Mouse (Mus musculus) ovary, postnatal 36 days (tissue): ENCODE results near the gene Spef2.

ENCODE experiments used
- DNase-seq: peaks from one replicate; pipeline ENCODE4 v3.0.0; 2022; ENCODE audit warnings: low spot score, mixed read lengths

Gene Spef2

GRCm38 (mm10) chr15:9535200-9535599 is 213.5 kb downstream of the Spef2 start:
- no peak for DNase-seq

GRCm38 (mm10) chr15:9533356-9533902 is 215.2 kb downstream of the Spef2 start:
- DNase-seq, result no peak

GRCm38 (mm10) chr15:9530076-9530475 is 218.6 kb downstream of the Spef2 start, which contains the start of gene Il7r:
Il7r (minus strand) TSS chr15:9530176.
- no peak for DNase-seq

GRCm38 (mm10) chr15:9529646-9530045 is 219.0 kb downstream of the Spef2 start:
- DNase-seq, result no peak
